Mouse (Mus musculus): ENCODE measurements at regions not wholly inside any gene's neighbourhood (a gene's known extent, or its start where the extent isn't known, plus 50 kb on each side); places are given as distances from the start of the nearest gene placed in this dataset.

DNA sequence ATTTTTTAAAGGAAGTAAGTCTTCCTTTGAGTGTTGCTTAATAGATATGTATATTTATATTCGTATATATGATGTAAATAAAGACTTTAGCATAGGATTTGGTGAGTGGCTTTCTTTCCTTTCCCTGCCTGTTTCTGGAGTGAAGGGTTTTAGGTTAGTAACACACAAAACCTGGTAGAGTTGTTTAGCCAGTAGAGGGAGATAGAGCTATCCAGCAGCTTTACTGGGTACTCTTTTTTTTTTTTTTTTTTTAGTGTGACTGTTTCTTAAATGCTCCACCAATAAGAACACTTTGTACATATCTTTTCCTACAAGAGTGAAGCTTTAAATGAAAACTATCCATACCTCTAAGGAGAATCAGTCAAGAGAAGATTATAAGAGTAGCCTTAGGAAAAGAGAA is 333.3 kb downstream of the Fbxo8 start:
- TF ChIP-seq CTCF (conservative IDR thresholded peaks at IDR 0.05; ENCODE audit: insufficient read depth, insufficient read length, low read depth, low read length) (no peak), POLR2A (IDR thresholded peaks at IDR 0.05; ENCODE audit: low read depth, low read length) (no peak)

All from kidney, adult 2 months (tissue).